In genomic region chr15:25811834-25812250, GRCm38 (mm10) we compare ENCODE assay signal across 10 mouse cellular contexts. TPM values are rescaled to one million over a fixed set of nuclear protein-coding genes. Genes with fewer than 3 reads are reported as not detected.
A peak's percentile ranks its signal among the peaks of the same experiment; 100 is the strongest.
DNase-seq lines count a peak whose midpoint lies in the region; ATAC-seq lines count a peak whose summit lies in the region.
"Had no signal": no experiment of that assay in that cellular context is flagged by ENCODE, and none has a peak within 500 bp of the region (broad histone marks: within the 10 kb centered on the region; RNA-seq: fewer than 3 reads in every experiment).

No protein-coding gene starts in this region.

- H3K9ac ChIP-seq in midbrain, embryonic 16.5 days (ENCODE audit: low read depth, low read length) = no peak overlapping the region
- no peak overlapping the region for H3K9ac ChIP-seq in kidney, embryonic 14.5 days (ENCODE audit: low read depth, low read length)
- H3K9ac ChIP-seq: midbrain, embryonic 12.5 days had no signal

- H3K36me3 ChIP-seq in midbrain, embryonic 16.5 days (ENCODE audit: control insufficient read depth, insufficient read depth, low read length) = peaks cover 14% of the 10 kb centered on the region; the same call in 1 of the 2 replicates
- peaks cover 92% of the 10 kb centered on the region for H3K36me3 ChIP-seq in midbrain, embryonic 10.5 days
- H3K36me3 ChIP-seq in kidney, embryonic 14.5 days (ENCODE audit: control insufficient read depth, insufficient read depth, low read length) = peaks cover 68% of the 10 kb centered on the region

- H3K9me3 ChIP-seq in midbrain, embryonic 16.5 days (replicated peaks; ENCODE audit: control insufficient read depth, low read length, poor library complexity, severe bottlenecking) = no peaks in the 10 kb centered on the region
- H3K9me3 ChIP-seq in midbrain, embryonic 10.5 days (replicated peaks) = peaks cover 11% of the 10 kb centered on the region; the same call in 1 of the 2 replicates
- 0 out of 2 replicates have a peak, but pooled peaks cover 5% of the 10 kb centered on the region for H3K9me3 ChIP-seq in kidney, embryonic 14.5 days (ENCODE audit: control insufficient read depth, low read length)

- no peak overlapping the region for H3K27ac ChIP-seq in midbrain, embryonic 16.5 days (ENCODE audit: low read length)
- no peak overlapping the region for H3K27ac ChIP-seq in midbrain, embryonic 10.5 days (replicated peaks)
- H3K27ac ChIP-seq in kidney, embryonic 14.5 days (ENCODE audit: low read depth, low read length) = no peak overlapping the region
- H3K27ac ChIP-seq: midbrain, embryonic 12.5 days had no signal

- no peak overlapping the region for H3K4me2 ChIP-seq in midbrain, embryonic 16.5 days (ENCODE audit: low read length)
- no peak overlapping the region for H3K4me2 ChIP-seq in kidney, embryonic 14.5 days (replicated peaks; ENCODE audit: low read depth, low read length)
- H3K4me2 ChIP-seq: midbrain, embryonic 12.5 days had no signal

- H3K4me1 ChIP-seq in midbrain, embryonic 16.5 days (ENCODE audit: control insufficient read depth, insufficient read depth, low read length) = no peaks in the 10 kb centered on the region
- H3K4me1 ChIP-seq in midbrain, embryonic 10.5 days = no peaks in the 10 kb centered on the region
- 0 out of 2 replicates have a peak, but pooled peaks cover 3% of the 10 kb centered on the region for H3K4me1 ChIP-seq in kidney, embryonic 14.5 days (ENCODE audit: control insufficient read depth, insufficient read depth, low read length)
- H3K4me1 ChIP-seq: midbrain, embryonic 12.5 days had no signal

- peak; percentile 25 for DNase-seq in adrenal gland, postnatal 14 days
- no peak for DNase-seq in adrenal gland, adult 18-20 months (ENCODE audit: low spot score in 2 of 2)
- DNase-seq in midbrain, embryonic 10.5 days (ENCODE audit: low spot score) = no peak
- peak; percentile 22 to 67 for DNase-seq in spleen, postnatal 4 days (ENCODE audit: low spot score in 2 of 2)
- no peak for DNase-seq in Muller cell, postnatal 12 days (ENCODE audit: inconsistent ontology term)
- DNase-seq in cerebellum, postnatal 36 days = no peak
- DNase-seq: cerebellum, adult 9-11 months had no signal

- H3K27me3 ChIP-seq in midbrain, embryonic 16.5 days (ENCODE audit: control insufficient read depth, insufficient read depth, low read depth, low read length) = no peaks in the 10 kb centered on the region
- H3K27me3 ChIP-seq in midbrain, embryonic 10.5 days (ENCODE audit: low read depth, poor library complexity, severe bottlenecking) = no peaks in the 10 kb centered on the region
- H3K27me3 ChIP-seq in kidney, embryonic 14.5 days (ENCODE audit: control insufficient read depth, insufficient read depth, low read length) = no peaks in the 10 kb centered on the region
- H3K27me3 ChIP-seq: midbrain, embryonic 12.5 days had no signal

- ATAC-seq in midbrain, embryonic 16.5 days = peak; percentile 29; the same call in 1 of the 2 replicates
- ATAC-seq in kidney, embryonic 14.5 days (ENCODE audit: low FRiP score, low TSS enrichment) = peak; percentile 53

- 92% methylated on average over 11 of the region's 11 CpGs for WGBS in midbrain, embryonic 16.5 days
- WGBS in midbrain, embryonic 10.5 days = 92% methylated on average over 11 of the region's 11 CpGs
- WGBS in kidney, embryonic 14.5 days = 73% methylated on average over 11 of the region's 11 CpGs

- H3K4me3 ChIP-seq in midbrain, embryonic 16.5 days (ENCODE audit: low read depth, low read length) = no peak overlapping the region
- no peak overlapping the region for H3K4me3 ChIP-seq in midbrain, embryonic 10.5 days
- no peak overlapping the region for H3K4me3 ChIP-seq in kidney, embryonic 14.5 days (ENCODE audit: low read length)
- H3K4me3 ChIP-seq: midbrain, embryonic 12.5 days had no signal

RNA-seq across cellular contexts. Expression of gene Retreg1, which starts 31.1 kb away (rescaled TPM):
- total RNA-seq in adrenal gland, postnatal 14 days (2021) = 24.3 and 26.7 TPM in 2 replicates
- total RNA-seq in adrenal gland, adult 18-20 months (2021) = 10 to 100 TPM; 20.9 to 47.3 TPM
- polyA plus RNA-seq in midbrain, embryonic 16.5 days (2015; fragmentation: Nextera tagmentation; extraction: Ambion mirVana) = 16.1 and 18.4 TPM in 2 replicates
- 1.8 and 1.9 TPM in 2 replicates for polyA plus RNA-seq in midbrain, embryonic 10.5 days (2016; fragmentation: Nextera tagmentation; extraction: Ambion mirVana)
- 10.2 and 14.6 TPM in 2 replicates for polyA plus RNA-seq in kidney, embryonic 14.5 days (2014; fragmentation: Nextera tagmentation; extraction: Ambion mirVana)

Comparison
In these comparisons a context has a peak if more than half of its experiments do, and no peak if none do; other contexts are left out.
1. DNase-seq: peak in adrenal gland, postnatal 14 days (single experiment) and spleen, postnatal 4 days (2 of 2); none in adrenal gland, adult 18-20 months (0 of 2), midbrain, embryonic 10.5 days (single experiment), Muller cell, postnatal 12 days (single experiment) and cerebellum, postnatal 36 days (0 of 2).